Mouse (Mus musculus): ENCODE measurements around the gene Nod2. TPM values are rescaled to one million over a fixed set of nuclear protein-coding genes. Genes with fewer than 3 reads are reported as not detected.

Nod2 gene
- polyA plus RNA-seq, 1 experiment = 0.27 TPM

- Histone ChIP-seq H3K27me3 (ENCODE audit: control insufficient read depth, insufficient read depth, low read length) (no peaks in the 10 kb centered on the region), H3K36me3 (ENCODE audit: control insufficient read depth, insufficient read depth, low read length) (no peaks in the 10 kb centered on the region), H3K4me3 (ENCODE audit: control insufficient read depth, low read depth, low read length) (no peak overlapping the region), H3K27ac (ENCODE audit: control insufficient read depth, insufficient read depth, low read depth, low read length) (no peak overlapping the region), H3K4me1 (ENCODE audit: control insufficient read depth, insufficient read depth, low read length) (peaks cover 11% of the 10 kb centered on the region)
- TF ChIP-seq CTCF (IDR thresholded peaks at IDR 0.05; ENCODE audit: control insufficient read depth, insufficient read depth, insufficient replicate concordance, low read depth, low read length) (no peak), POLR2A (IDR thresholded peaks at IDR 0.05; ENCODE audit: control insufficient read depth, low read depth, low read length) (no peak)
Measured at GRCm38 (mm10) chr8:88691961-88692360, 44.8 kb downstream of the Nod2 start.

GRCm38 (mm10) chr8:88692866-88693265 is 45.8 kb downstream of the Nod2 start:
- Histone ChIP-seq H3K36me3 (ENCODE audit: control insufficient read depth, insufficient read depth, low read length) (no peaks in the 10 kb centered on the region), H3K4me3 (ENCODE audit: control insufficient read depth, low read depth, low read length) (no peak overlapping the region), H3K27me3 (ENCODE audit: control insufficient read depth, insufficient read depth, low read length) (no peaks in the 10 kb centered on the region), H3K27ac (ENCODE audit: control insufficient read depth, insufficient read depth, low read depth, low read length) (no peak overlapping the region), H3K4me1 (ENCODE audit: control insufficient read depth, insufficient read depth, low read length) (peaks cover 16% of the 10 kb centered on the region)
- TF ChIP-seq CTCF (IDR thresholded peaks at IDR 0.05; ENCODE audit: control insufficient read depth, insufficient read depth, insufficient replicate concordance, low read depth, low read length) (no peak), POLR2A (IDR thresholded peaks at IDR 0.05; ENCODE audit: control insufficient read depth, low read depth, low read length) (no peak)

- H3K4me3 ChIP-seq (ENCODE audit: control insufficient read depth, low read depth, low read length) = no peak overlapping the region
- H3K36me3 ChIP-seq (ENCODE audit: control insufficient read depth, insufficient read depth, low read length) = no peaks in the 10 kb centered on the region
- no peak overlapping the region for H3K27ac ChIP-seq (ENCODE audit: control insufficient read depth, insufficient read depth, low read depth, low read length)
- H3K4me1 ChIP-seq (ENCODE audit: control insufficient read depth, insufficient read depth, low read length) = peaks cover 18% of the 10 kb centered on the region
- H3K27me3 ChIP-seq (ENCODE audit: control insufficient read depth, insufficient read depth, low read length) = no peaks in the 10 kb centered on the region
- no peak for TF ChIP-seq CTCF (IDR thresholded peaks at IDR 0.05; ENCODE audit: control insufficient read depth, insufficient read depth, insufficient replicate concordance, low read depth, low read length)
- TF ChIP-seq POLR2A (IDR thresholded peaks at IDR 0.05; ENCODE audit: control insufficient read depth, low read depth, low read length) = no peak
Measured at GRCm38 (mm10) chr8:88693376-88693775, 46.3 kb downstream of the Nod2 start.

GRCm38 (mm10) chr8:88694291-88694690 is 47.2 kb downstream of the Nod2 start:
- Histone ChIP-seq H3K27me3 (ENCODE audit: control insufficient read depth, insufficient read depth, low read length) (no peaks in the 10 kb centered on the region), H3K27ac (ENCODE audit: control insufficient read depth, insufficient read depth, low read depth, low read length) (peak overlapping the region; percentile 27; the same call in 1 of the 2 replicates)
- no peak for TF ChIP-seq CTCF (IDR thresholded peaks at IDR 0.05; ENCODE audit: control insufficient read depth, insufficient read depth, insufficient replicate concordance, low read depth, low read length)
- TF ChIP-seq POLR2A (IDR thresholded peaks at IDR 0.05; ENCODE audit: control insufficient read depth, low read depth, low read length) = no peak

GRCm38 (mm10) chr8:88696228-88696627 is 49.1 kb downstream of the Nod2 start:
- Histone ChIP-seq H3K4me1 (ENCODE audit: control insufficient read depth, insufficient read depth, low read length) (peaks cover 18% of the 10 kb centered on the region), H3K27me3 (ENCODE audit: control insufficient read depth, insufficient read depth, low read length) (no peaks in the 10 kb centered on the region), H3K27ac (ENCODE audit: control insufficient read depth, insufficient read depth, low read depth, low read length) (no peak overlapping the region), H3K4me3 (ENCODE audit: control insufficient read depth, low read depth, low read length) (peak overlapping the region; percentile 90; the same call in 1 of the 2 replicates), H3K36me3 (ENCODE audit: control insufficient read depth, insufficient read depth, low read length) (no peaks in the 10 kb centered on the region)
- no peak for TF ChIP-seq CTCF (IDR thresholded peaks at IDR 0.05; ENCODE audit: control insufficient read depth, insufficient read depth, insufficient replicate concordance, low read depth, low read length)
- no peak for TF ChIP-seq POLR2A (IDR thresholded peaks at IDR 0.05; ENCODE audit: control insufficient read depth, low read depth, low read length)

More at GRCm38 (mm10) chr8:88694291-88694690, 47.2 kb downstream of the Nod2 start:
- no peak overlapping the region for H3K4me3 ChIP-seq (ENCODE audit: control insufficient read depth, low read depth, low read length)
- H3K36me3 ChIP-seq (ENCODE audit: control insufficient read depth, insufficient read depth, low read length) = no peaks in the 10 kb centered on the region
- peaks cover 18% of the 10 kb centered on the region for H3K4me1 ChIP-seq (ENCODE audit: control insufficient read depth, insufficient read depth, low read length)

GRCm38 (mm10) chr8:88696721-88697641 is 49.9 kb downstream of the Nod2 start, which contains the start of gene Cyld:
Gene Cyld (plus strand): TSS chr8:88697028.
- H3K27ac ChIP-seq (ENCODE audit: control insufficient read depth, insufficient read depth, low read depth, low read length) = peak within 1 kb of the TSS; percentile 88
- H3K36me3 ChIP-seq (ENCODE audit: control insufficient read depth, insufficient read depth, low read length) = no peaks in the 10 kb centered on the region
- H3K4me3 ChIP-seq (ENCODE audit: control insufficient read depth, low read depth, low read length) = peak within 1 kb of the TSS; percentile 90
- TF ChIP-seq CTCF (IDR thresholded peaks at IDR 0.05; ENCODE audit: control insufficient read depth, insufficient read depth, insufficient replicate concordance, low read depth, low read length) = no peak
- TF ChIP-seq POLR2A (IDR thresholded peaks at IDR 0.05; ENCODE audit: control insufficient read depth, low read depth, low read length) = peak; percentile 50
- no peaks in the 10 kb centered on the region for H3K27me3 ChIP-seq (ENCODE audit: control insufficient read depth, insufficient read depth, low read length)
- H3K4me1 ChIP-seq (ENCODE audit: control insufficient read depth, insufficient read depth, low read length) = peaks cover 18% of the 10 kb centered on the region

GRCm38 (mm10) chr8:88697642-88698031 is 50.5 kb downstream of the Nod2 start:
- peak overlapping the region; percentile 90 for H3K4me3 ChIP-seq (ENCODE audit: control insufficient read depth, low read depth, low read length)
- peaks cover 18% of the 10 kb centered on the region for H3K4me1 ChIP-seq (ENCODE audit: control insufficient read depth, insufficient read depth, low read length)
- no peaks in the 10 kb centered on the region for H3K36me3 ChIP-seq (ENCODE audit: control insufficient read depth, insufficient read depth, low read length)
- H3K27ac ChIP-seq (ENCODE audit: control insufficient read depth, insufficient read depth, low read depth, low read length) = peak overlapping the region; percentile 88
- H3K27me3 ChIP-seq (ENCODE audit: control insufficient read depth, insufficient read depth, low read length) = no peaks in the 10 kb centered on the region
- no peak for TF ChIP-seq CTCF (IDR thresholded peaks at IDR 0.05; ENCODE audit: control insufficient read depth, insufficient read depth, insufficient replicate concordance, low read depth, low read length)
- no peak for TF ChIP-seq POLR2A (IDR thresholded peaks at IDR 0.05; ENCODE audit: control insufficient read depth, low read depth, low read length)

Data from testis, adult 2 months (tissue).